ENCODE assay signal across 9 mouse cellular contexts in the genomic region with DNA sequence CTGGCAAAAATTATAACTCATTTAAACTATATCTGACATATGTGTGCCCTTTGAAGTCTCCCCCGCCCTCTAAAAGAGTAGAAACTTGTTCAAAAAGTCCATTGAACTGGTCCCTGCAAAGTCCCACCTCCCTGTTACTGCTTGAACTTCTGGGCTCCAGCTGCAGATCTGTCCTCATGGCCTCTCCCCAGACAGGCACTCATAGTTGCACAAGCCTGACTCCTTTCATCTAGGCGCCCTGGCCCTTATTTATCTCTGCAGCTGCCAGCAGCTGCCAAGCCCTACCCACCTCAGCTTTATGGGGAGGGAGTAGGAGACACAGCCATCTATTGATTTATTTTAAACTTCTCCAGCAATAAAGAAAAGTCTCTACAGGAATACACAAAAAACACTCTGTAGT.
DNase-seq lines count a peak whose midpoint lies in the region; ATAC-seq and TF ChIP-seq lines count a peak whose summit lies in the region.
"Had no signal": no experiment of that assay in that cellular context is flagged by ENCODE, and none has a peak within 500 bp of the region (broad histone marks: within the 10 kb centered on the region; RNA-seq: fewer than 3 reads in every experiment).

No protein-coding gene starts in this region.

- no peak overlapping the region for H3K4me2 ChIP-seq in lung, embryonic 14.5 days
- no peak overlapping the region for H3K4me2 ChIP-seq in midbrain, embryonic 11.5 days

- intact Hi-C loops in heart, postnatal 14 days (cut with DNase I): no loop called here

- no peaks in the 10 kb centered on the region for H3K27me3 ChIP-seq in lung, embryonic 14.5 days (ENCODE audit: insufficient read depth, low read length)
- H3K27me3 ChIP-seq in midbrain, embryonic 11.5 days (ENCODE audit: control insufficient read depth, insufficient read depth, low read length): no peaks in the 10 kb centered on the region

- no peak for TF ChIP-seq CTCF in lung, embryonic 14.5 days (IDR thresholded peaks at IDR 0.05; ENCODE audit: low read depth)

- no peaks in the 10 kb centered on the region for H3K9me3 ChIP-seq in lung, embryonic 14.5 days (ENCODE audit: low read depth, low read length)
- no peaks in the 10 kb centered on the region for H3K9me3 ChIP-seq in midbrain, embryonic 11.5 days (ENCODE audit: control insufficient read depth, low read length)

- no peak overlapping the region for H3K4me3 ChIP-seq in lung, embryonic 14.5 days (ENCODE audit: low read depth, low read length)
- H3K4me3 ChIP-seq in midbrain, embryonic 11.5 days (ENCODE audit: low read depth, low read length): no peak overlapping the region

- H3K9ac ChIP-seq in lung, embryonic 14.5 days: no peak overlapping the region
- no peak overlapping the region for H3K9ac ChIP-seq in midbrain, embryonic 11.5 days (ENCODE audit: low read length)

- peak; percentile 35 for DNase-seq in ovary, adult 18-20 months (ENCODE audit: low spot score)
- DNase-seq in ovary, postnatal 10 days (ENCODE audit: low spot score): no peak
- DNase-seq in heart, postnatal 14 days: peak; percentile 43 to 50
- DNase-seq in lung, embryonic 14.5 days: peak; percentile 72
- DNase-seq in thymus, postnatal 4 days: peak; percentile 46
- no peak for DNase-seq in midbrain, embryonic 11.5 days (ENCODE audit: low spot score, missing footprints)
- DNase-seq in right cerebral cortex, postnatal 14 days: no peak
- no peak for DNase-seq in layer of hippocampus, adult 8-10 months (ENCODE audit: low spot score in 2 of 2)
- DNase-seq: layer of hippocampus, adult 9-11 months had no signal

- H3K36me3 ChIP-seq in lung, embryonic 14.5 days (ENCODE audit: insufficient read depth): peaks cover 22% of the 10 kb centered on the region
- no peaks in the 10 kb centered on the region for H3K36me3 ChIP-seq in midbrain, embryonic 11.5 days (ENCODE audit: control insufficient read depth, insufficient read depth, low read length)

- peaks cover 10% of the 10 kb centered on the region for H3K4me1 ChIP-seq in lung, embryonic 14.5 days (ENCODE audit: insufficient read depth)
- H3K4me1 ChIP-seq in midbrain, embryonic 11.5 days (ENCODE audit: control insufficient read depth, insufficient read depth, low read length): no peaks in the 10 kb centered on the region

- 23% methylated on average over 2 of the region's 2 CpGs for WGBS in lung, embryonic 14.5 days
- 79% methylated on average over 2 of the region's 2 CpGs for WGBS in midbrain, embryonic 11.5 days

- peak overlapping the region; percentile 77 for H3K27ac ChIP-seq in lung, embryonic 14.5 days (ENCODE audit: low read depth)
- H3K27ac ChIP-seq in midbrain, embryonic 11.5 days (ENCODE audit: low read depth, low read length): no peak overlapping the region

- ATAC-seq in lung, embryonic 14.5 days (ENCODE audit: insufficient read depth): peak; percentile 83; the same call in 1 of the 2 replicates
- ATAC-seq in midbrain, embryonic 11.5 days (ENCODE audit: low FRiP score): no peak

Comparison
In these comparisons a context has a peak if more than half of its experiments do, and no peak if none do; other contexts are left out.
1. DNase-seq: peak in ovary, adult 18-20 months (single experiment), heart, postnatal 14 days (2 of 2), lung, embryonic 14.5 days (single experiment) and thymus, postnatal 4 days (single experiment); none in ovary, postnatal 10 days (single experiment), midbrain, embryonic 11.5 days (single experiment), right cerebral cortex, postnatal 14 days (single experiment) and layer of hippocampus, adult 8-10 months (0 of 2).